Mouse (Mus musculus) hematopoietic stem cell, adult 5-6 weeks (primary cell): Measurements from ENCODE around the gene Setd1b. TPM values are rescaled to one million over a fixed set of nuclear protein-coding genes. Genes with fewer than 3 reads are reported as not detected.
"Not testable (repeated sequence)": the region's sequence is repeated elsewhere in the genome, so short reads cannot be mapped to it uniquely, and the experiment has no call there.

ENCODE experiments used
- ATAC-seq, 2 experiments: fragments of 125-278 bp in 1 of 2; replicated peaks in 1 of 2; 2 replicates each; pipeline ENCODE4 v1.8.0; 2016 to 2017; ENCODE audit warnings: inconsistent platforms in 2 of 2, mild to moderate bottlenecking in 2 of 2, moderate number of reproducible peaks in 2 of 2, low read depth in 1 of 2, moderate TSS enrichment in 1 of 2; ENCODE audit not compliant: low FRiP score in 2 of 2, poor library complexity in 2 of 2, severe bottlenecking in 2 of 2, insufficient read depth in 1 of 2, low TSS enrichment in 1 of 2
- total RNA-seq: library from RNA; stranded (forward); fragments of 172-1452, 232-1000 nt; gene quantifications from 2 replicates; pipeline ENCODE4 v1.2.3, GENCODE M21; 2017

Gene Setd1b
- total RNA-seq, 1 experiment from 2014 or later, result 2.3 TPM

DNA sequence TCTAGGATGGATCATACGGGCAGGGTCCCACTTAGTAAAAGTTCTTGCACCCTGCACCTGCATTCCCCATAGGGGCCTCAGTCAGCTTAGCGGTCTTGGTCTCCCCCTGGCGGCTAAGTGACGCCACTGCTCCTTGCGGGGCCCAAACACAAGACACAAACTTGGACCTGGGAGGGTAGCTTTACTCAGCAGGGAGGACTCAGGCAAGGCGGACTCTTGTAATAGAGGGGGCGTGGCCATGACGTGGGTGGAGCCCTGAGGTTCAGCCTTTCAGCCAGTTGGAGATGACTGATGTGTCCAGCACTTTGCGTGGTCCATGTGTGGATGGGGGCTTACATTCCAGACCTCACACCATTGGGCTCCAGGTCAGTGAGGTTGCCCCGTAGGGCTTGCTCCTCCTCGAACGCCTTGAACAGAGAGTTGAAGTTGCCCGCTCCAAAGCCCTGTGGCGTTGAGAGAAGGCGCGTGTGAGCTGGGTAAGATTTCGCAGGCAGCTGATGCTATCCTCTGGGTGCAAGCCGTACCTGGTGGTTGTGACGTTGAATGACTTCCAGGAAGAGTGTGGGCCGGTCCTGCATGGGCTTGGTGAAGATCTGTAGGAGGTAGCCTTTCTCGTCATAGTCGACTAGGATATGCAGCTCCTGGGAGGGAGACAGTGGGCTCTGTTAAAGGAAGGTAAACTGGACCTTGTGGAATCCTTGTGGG is 29.8 kb downstream of the Setd1b start:
- ATAC-seq, result peak; percentile 83 to 91

DNA sequence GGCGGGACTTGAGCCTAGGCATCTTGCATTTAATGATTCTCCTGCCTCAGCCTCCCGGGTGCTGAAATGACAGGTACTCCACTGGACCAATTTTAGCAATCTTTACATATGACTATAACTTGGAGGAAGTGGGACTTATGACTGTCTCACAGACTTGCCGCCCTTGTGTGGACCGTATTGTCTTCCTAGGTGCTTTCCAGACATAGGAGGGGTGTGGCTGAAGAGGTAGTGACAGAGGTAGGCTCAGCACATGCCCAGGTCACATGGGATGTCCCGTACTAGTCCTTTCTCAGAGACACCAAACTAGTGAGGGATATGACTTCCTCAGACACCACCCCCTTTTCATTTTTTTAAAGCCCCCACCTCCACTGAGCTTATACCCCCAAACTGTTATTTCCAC is 36.8 kb downstream of the Setd1b start:
- no peak for ATAC-seq

- no peak for ATAC-seq
Measured at GRCm38 (mm10) chr5:123180390-123180789, 38.4 kb downstream of the Setd1b start.

GRCm38 (mm10) chr5:123181536-123181935 is 39.5 kb downstream of the Setd1b start:
- no peak for ATAC-seq

DNA sequence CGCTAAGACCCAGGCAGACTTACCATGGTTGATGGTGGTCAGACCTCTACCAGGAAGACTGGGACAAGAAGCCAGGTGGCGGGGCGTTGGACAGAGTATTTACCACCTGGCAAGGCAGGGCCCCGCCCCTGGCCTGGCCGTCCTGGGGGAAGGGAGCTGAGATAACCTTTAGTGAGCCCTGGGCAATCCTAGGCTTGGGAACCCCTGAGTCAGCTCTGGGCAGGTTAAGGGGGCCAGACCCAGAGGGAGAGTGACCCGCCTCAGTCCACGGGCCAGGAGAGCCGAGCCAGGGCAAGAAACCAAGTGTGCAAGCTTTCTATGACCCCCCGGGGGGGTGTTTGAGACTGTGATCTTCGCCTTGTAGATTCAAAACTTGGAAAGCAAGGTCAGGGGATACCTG is 40.7 kb downstream of the Setd1b start, which contains the start of gene Hpd:
Hpd (minus strand) TSS at position 77 of the 400 bp plus-strand sequence.
- 0 out of 4 replicates have a peak, but pooled peaks of 1 of the 2 experiments have one; percentile 5 for ATAC-seq

- no peak for ATAC-seq
Measured at GRCm38 (mm10) chr5:123185966-123186365, 44.0 kb downstream of the Setd1b start.

GRCm38 (mm10) chr5:123187306-123187705 is 45.3 kb downstream of the Setd1b start:
- no peak for ATAC-seq

- no peak for ATAC-seq
Measured at GRCm38 (mm10) chr5:123190912-123191311, 48.9 kb downstream of the Setd1b start.

GRCm38 (mm10) chr5:123191427-123191826 is 49.4 kb downstream of the Setd1b start:
- no peak for ATAC-seq

- ATAC-seq, result no peak
Measured at GRCm38 (mm10) chr5:123192606-123193150, 50.7 kb downstream of the Setd1b start.

DNA sequence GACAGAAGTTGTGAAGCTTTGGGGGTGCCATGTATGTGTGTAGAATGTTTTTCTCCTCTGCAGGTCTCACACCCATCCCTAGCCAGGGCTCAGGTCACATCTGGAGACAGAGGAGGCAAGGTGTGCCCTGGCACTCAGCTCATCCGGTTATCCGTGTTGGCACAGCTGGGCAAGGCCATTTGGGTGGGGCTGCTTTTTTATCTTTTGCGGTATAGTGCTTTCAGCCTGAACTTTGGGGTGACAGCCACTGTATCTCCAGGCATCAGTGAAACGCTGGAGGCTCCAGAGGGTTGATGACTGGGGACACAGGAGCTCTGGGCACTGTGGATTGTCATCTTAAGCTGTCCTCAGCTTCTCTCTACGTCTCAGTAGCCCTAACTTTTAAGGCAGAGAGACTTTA is 51.4 kb downstream of the Setd1b start:
- peak in 1 of 2 experiments; percentile 14; a peak in 1 of 4 replicates for ATAC-seq

DNA sequence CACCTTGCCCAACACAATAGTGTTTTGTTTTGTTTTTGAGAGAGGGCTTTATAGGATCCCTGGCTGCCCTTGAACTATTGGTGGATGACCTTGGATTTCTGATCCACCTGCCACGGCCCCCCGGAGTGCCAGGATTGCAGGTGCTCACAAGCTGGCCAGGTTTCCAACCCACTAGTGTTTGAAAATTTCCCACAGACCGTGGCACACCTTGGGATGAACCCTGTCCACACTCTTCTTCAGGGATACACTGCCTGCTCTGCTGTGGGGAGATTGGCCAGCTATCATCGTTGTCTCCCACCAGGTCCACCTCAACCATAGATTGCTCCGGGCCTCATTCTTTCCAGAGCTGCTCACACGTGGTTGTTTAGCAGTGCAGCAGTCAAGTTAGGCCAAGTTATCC is 52.9 kb downstream of the Setd1b start:
- ATAC-seq, result no peak

GRCm38 (mm10) chr5:123195500-123196000 is 53.6 kb downstream of the Setd1b start:
- no peak for ATAC-seq

DNA sequence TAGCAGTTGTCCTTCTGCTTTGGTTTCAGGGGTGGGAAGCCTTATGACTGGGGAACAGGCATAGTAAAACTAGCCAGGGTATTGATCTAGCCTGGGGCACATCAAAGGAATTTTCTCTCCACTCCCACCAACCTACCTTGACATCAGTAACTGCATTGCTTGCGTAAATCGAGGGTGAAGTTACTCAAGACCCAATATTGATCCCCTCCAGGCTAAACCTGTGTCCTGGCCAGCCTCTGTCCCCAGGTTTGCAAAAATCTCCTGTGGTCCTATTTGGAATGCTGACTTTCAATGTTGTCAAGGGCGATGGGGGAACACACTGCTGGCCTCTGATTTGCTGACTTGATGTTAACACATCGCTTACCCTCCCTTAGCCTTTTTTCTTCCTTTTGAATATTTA is 54.8 kb downstream of the Setd1b start:
- ATAC-seq, result no peak

DNA sequence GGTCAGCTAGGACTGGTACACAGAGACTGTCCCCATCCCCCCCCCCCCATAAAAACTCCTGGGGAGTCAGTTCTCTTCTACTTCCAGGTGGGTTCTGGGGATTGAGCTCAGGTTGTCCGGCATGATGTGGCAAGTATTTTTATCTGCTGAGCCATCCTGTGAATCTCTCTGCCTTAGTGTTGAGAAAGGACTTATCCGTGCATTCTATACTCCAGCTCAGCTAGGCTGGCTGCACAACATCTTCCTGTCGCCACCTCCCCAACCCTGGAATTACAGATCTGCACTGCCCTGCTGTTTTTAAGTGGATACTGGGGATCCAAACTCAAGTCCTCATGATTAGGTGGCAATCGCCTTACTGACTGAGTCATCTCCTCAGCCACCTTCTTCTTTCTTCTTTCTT is 56.5 kb downstream of the Setd1b start:
- ATAC-seq, result no peak

DNA sequence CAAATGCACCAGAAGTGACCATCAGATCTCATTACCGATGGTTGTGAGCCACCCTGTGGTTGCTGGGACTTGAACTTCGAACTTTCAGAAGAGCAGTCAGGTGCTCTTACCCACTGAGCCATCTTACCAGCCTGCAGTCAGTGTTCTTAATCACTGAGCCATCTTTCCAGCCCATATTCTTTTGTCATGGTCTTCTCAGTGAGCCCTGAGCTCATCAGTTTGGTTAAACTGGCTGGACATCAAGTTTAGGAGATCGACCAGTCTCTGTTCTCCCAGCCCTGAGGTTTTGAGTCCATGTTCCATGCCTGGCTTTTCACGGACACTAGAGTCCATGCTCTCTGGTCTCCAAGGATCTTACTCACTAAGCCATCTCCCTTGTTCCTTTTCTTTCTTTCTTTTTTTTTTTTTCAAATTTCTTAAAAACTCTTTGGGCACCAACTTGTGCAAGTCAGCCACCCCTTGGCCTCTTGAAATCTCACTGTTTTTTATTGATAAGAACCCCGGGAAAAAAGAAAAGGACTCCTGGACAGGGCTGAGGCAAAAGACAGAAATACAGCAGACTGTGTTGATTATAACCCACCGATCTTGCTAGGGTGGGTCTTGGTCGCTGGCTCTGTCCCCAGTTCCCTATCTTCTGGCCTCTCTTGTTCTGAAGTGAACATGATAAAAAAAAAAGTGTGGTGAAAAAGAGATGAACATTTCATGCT is 59.0 kb downstream of the Setd1b start:
- ATAC-seq, result not testable (repeated sequence)

DNA sequence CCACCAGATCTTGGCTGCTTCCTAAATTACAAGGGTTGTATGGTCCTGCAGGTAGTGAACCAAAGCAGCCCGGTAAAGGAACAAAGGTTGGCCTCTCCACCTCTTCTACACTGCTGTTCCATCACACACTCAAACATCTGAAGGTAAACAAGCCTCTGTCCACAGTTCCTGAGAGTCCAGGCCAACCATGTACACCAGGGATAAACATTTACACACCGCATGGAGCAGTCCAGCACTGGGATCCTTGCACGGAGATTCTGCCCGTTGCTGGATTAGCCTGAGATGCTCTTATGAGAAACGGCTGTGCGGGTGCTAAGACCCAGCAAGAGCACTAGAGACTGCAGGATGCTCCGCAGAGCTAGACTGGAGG is 59.5 kb downstream of the Setd1b start:
- no peak for ATAC-seq

GRCm38 (mm10) chr5:123201987-123202386 is 60.0 kb downstream of the Setd1b start:
- ATAC-seq, result no peak
